Mouse (Mus musculus): ENCODE results near the gene Zar1l. TPM values are rescaled to one million over a fixed set of nuclear protein-coding genes. Genes with fewer than 3 reads are reported as not detected.
A peak's percentile ranks its signal among the peaks of the same experiment; 100 is the strongest.

Gene Zar1l
- total and polyA plus RNA-seq, 3 experiments = not detected

- Histone ChIP-seq H3K27ac (ENCODE audit: insufficient read depth, low read depth) (no peak overlapping the region), H3K4me1 (ENCODE audit: control insufficient read depth in 1 of 2, insufficient read depth in 2 of 2) (no peaks in the 10 kb centered on the region), H3K4me2 (ENCODE audit: insufficient read depth, low read depth, poor library complexity, severe bottlenecking) (peak overlapping the region; percentile 68), H3K9me3 (replicated peaks; ENCODE audit: low read length) (peaks cover 15% of the 10 kb centered on the region), H3K9ac (ENCODE audit: insufficient read depth, low read depth) (peak overlapping the region; percentile 23; the same call in 1 of the 2 replicates), H3K27me3 (replicated peaks) (no peaks in the 10 kb centered on the region), H3K79me2 (replicated peaks; ENCODE audit: control insufficient read depth, extremely low read depth, insufficient read depth, poor library complexity, severe bottlenecking) (no peaks in the 10 kb centered on the region), H3K4me3 (replicated peaks in 1 of 3; ENCODE audit: low read depth in 2 of 3, low read length in 2 of 3, poor library complexity in 1 of 3) (no peak overlapping the region), H3K36me3 (replicated peaks in 1 of 2; ENCODE audit: control insufficient read depth in 1 of 2, insufficient read depth in 1 of 2, low read length in 1 of 2) (no peaks in the 10 kb centered on the region)
- DNase-seq (ENCODE audit: extremely low read depth) = no peak
- TF ChIP-seq E2F4 (IDR thresholded peaks at IDR 0.05; ENCODE audit: insufficient replicate concordance, low read depth, low read length) (no peak), BHLHE40 (IDR thresholded peaks at IDR 0.05; ENCODE audit: low read depth, low read length) (no peak), MYC (IDR thresholded peaks at IDR 0.05; ENCODE audit: low read depth, low read length) (no peak), IRF4 (IDR thresholded peaks at IDR 0.05; ENCODE audit: low read depth, low read length) (no peak), SIN3A (IDR thresholded peaks at IDR 0.05; ENCODE audit: low read length) (no peak), ELF1 (IDR thresholded peaks at IDR 0.05; ENCODE audit: low read depth, low read length) (no peak), TCF12 (IDR thresholded peaks at IDR 0.05; ENCODE audit: low read depth, low read length) (no peak), MAZ (IDR thresholded peaks at IDR 0.05; ENCODE audit: low read depth, low read length) (no peak), RCOR1 (conservative IDR thresholded peaks at IDR 0.05; ENCODE audit: low read depth, low read length) (no peak), KAT2A (IDR thresholded peaks at IDR 0.05; ENCODE audit: insufficient replicate concordance, low read length) (no peak), JUND (conservative IDR thresholded peaks at IDR 0.05; ENCODE audit: low read depth, low read length) (no peak), USF1 (IDR thresholded peaks at IDR 0.05; ENCODE audit: low read depth, low read length) (no peak), ZMIZ1 (IDR thresholded peaks at IDR 0.05; ENCODE audit: low read depth, low read length) (no peak), MEF2A (IDR thresholded peaks at IDR 0.05; ENCODE audit: borderline replicate concordance, low read depth, low read length) (no peak), POLR2A (IDR thresholded peaks at IDR 0.05; ENCODE audit: low read depth, low read length) (no peak), ZKSCAN1 (IDR thresholded peaks at IDR 0.05; ENCODE audit: borderline replicate concordance, low read depth, low read length) (no peak), MXI1 (IDR thresholded peaks at IDR 0.05; ENCODE audit: low read depth, low read length) (no peak), ZNF384 (IDR thresholded peaks at IDR 0.05; ENCODE audit: low read depth, low read length) (no peak)
- in situ Hi-C loops (cut with MboI; ENCODE audit: low pct_ligation_motif_present, low pct_unique_long_range_greater_than_20kb, low sequenced_read_pairs) (no loop called here), dilution Hi-C loops (cut with MboI; ENCODE audit: extremely low pct_ligation_motif_present, extremely low pct_unique_long_range_greater_than_20kb, low sequenced_read_pairs) (no loop called here)
These were observed 60.6 kb downstream of the Zar1l start for GRCm38 (mm10) chr5:150457165-150457903.

Other genes starting within 250 kb of the Zar1l start
- 17.1 and 21.5 TPM in 2 replicates for gene Brca2, start 4.5 kb upstream of the Zar1l start, total RNA-seq (2012; rRNA removed)
- gene Brca2, start 4.5 kb upstream of the Zar1l start, total RNA-seq (2014; rRNA removed) = 13.8 and 17.3 TPM in 2 replicates
- 21.9 and 24.0 TPM in 2 replicates for gene Brca2, start 4.5 kb upstream of the Zar1l start, polyA plus RNA-seq (2012; ENCODE audit: insufficient read length, low read depth)
- 6.5 and 10.2 TPM in 2 replicates for gene N4bp2l1, start 79.0 kb upstream of the Zar1l start, total RNA-seq (2012; rRNA removed)
- 8.9 and 9.5 TPM in 2 replicates for gene N4bp2l1, start 79.0 kb upstream of the Zar1l start, total RNA-seq (2014; rRNA removed)
- gene N4bp2l1, start 79.0 kb upstream of the Zar1l start, polyA plus RNA-seq (2012; ENCODE audit: insufficient read length, low read depth) = 16.4 and 18.6 TPM in 2 replicates
- 53.1 and 65.3 TPM in 2 replicates for gene N4bp2l2, start 148.0 kb upstream of the Zar1l start, total RNA-seq (2012; rRNA removed)
- 84.4 and 96.5 TPM in 2 replicates for gene N4bp2l2, start 148.0 kb upstream of the Zar1l start, total RNA-seq (2014; rRNA removed)
- 80.0 and 84.9 TPM in 2 replicates for gene N4bp2l2, start 148.0 kb upstream of the Zar1l start, polyA plus RNA-seq (2012; ENCODE audit: insufficient read length, low read depth)
- 14.3 and 15.0 TPM in 2 replicates for gene Pds5b, start 155.6 kb upstream of the Zar1l start, total RNA-seq (2012; rRNA removed)
- gene Pds5b, start 155.6 kb upstream of the Zar1l start, total RNA-seq (2014; rRNA removed) = 27.4 and 27.5 TPM in 2 replicates
- 26.0 and 31.1 TPM in 2 replicates for gene Pds5b, start 155.6 kb upstream of the Zar1l start, polyA plus RNA-seq (2012; ENCODE audit: insufficient read length, low read depth)

Measured in CH12.LX (cell line).